Mouse (Mus musculus) large intestine, adult 2 months (tissue): ENCODE measurements around the gene Clec12a. TPM values are rescaled to one million over a fixed set of nuclear protein-coding genes. Genes with fewer than 3 reads are reported as not detected.
A peak's percentile ranks its signal among the peaks of the same experiment; 100 is the strongest.

Source experiments
- DNase-seq: peaks from one replicate; pipeline ENCODE4 v3.0.0-alpha.2; 2012; ENCODE audit warnings: low read depth, low spot score
- WGBS: fragments of 180-500 bp; shearing (Covaris S2); methylation state at CpG from one replicate; pipeline ENCODE4 v1.1.7; 2018; 5-methylcytosine and 5-hydroxymethylcytosine counted together
- polyA plus RNA-seq: library from polyadenylated mRNA; depleted of rRNA; stranded (reverse); fragments of >200 nt; gene quantifications from 2 replicates; pipeline ENCODE4 v1.2.3, GENCODE M21; 2012

Clec12a gene
- polyA plus RNA-seq, 1 experiment = 0.73 TPM

GRCm38 (mm10) chr6:129369374-129370132 is 27.1 kb downstream of the Clec12a start:
- DNase-seq = no peak
- 67% methylated on average over 7 of the region's 7 CpGs for WGBS

DNA sequence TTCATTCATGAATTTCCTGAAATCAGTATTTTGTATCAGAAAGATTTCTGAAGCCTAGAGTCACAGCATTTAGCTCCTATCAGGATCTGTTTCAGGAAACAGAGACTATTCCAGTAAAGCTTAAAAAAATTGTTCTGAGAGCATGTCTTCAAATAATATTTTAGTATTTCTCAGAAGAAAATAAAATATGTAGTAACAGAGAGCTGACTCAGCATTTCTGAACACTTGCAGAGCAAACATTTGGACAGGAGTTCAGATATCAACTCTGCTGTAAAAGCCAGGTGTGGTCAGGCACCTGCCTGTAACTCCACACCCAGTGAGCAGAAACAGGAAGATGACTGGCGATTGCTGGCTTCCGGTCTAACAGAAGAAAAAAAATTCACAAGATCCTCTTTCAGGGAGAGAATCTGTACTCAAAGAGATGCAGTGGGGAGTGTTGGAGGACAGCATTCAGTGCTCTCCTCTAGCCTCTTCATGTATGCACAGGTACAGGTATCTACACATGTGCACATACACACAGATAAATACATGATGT is 32.5 kb downstream of the Clec12a start:
- 30% methylated on average over 2 of the region's 2 CpGs for WGBS
- peak; percentile 53 for DNase-seq

GRCm38 (mm10) chr6:129380454-129380853 is 38.0 kb downstream of the Clec12a start:
- no peak for DNase-seq
- 86% methylated on average over 4 of the region's 4 CpGs for WGBS

GRCm38 (mm10) chr6:129381736-129382135 is 39.2 kb downstream of the Clec12a start:
- DNase-seq = no peak

GRCm38 (mm10) chr6:129383466-129383865 is 41.0 kb downstream of the Clec12a start:
- DNase-seq = no peak
- WGBS = 12% methylated on average over 3 of the region's 3 CpGs

More at GRCm38 (mm10) chr6:129381736-129382135, 39.2 kb downstream of the Clec12a start:
- 25% methylated on average over 1 of the region's 1 CpGs for WGBS

DNA sequence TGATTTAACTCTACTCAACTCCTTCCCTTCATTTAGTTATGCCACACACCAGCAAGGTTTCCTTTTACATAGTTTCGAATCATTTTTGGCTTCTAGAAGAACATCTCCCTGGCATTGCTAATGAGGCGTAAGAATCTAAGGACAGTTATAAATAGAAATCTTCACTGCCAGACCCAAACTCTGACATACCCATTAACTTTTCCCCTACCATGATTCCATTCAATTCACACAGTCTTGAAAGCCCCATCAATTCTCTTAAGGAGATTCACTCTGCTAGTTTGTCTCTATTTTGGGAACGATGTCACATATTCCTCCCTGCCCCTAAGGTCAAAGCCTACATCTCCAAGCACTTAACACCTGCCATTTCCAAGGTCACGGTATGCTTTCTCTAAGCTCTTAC is 42.5 kb downstream of the Clec12a start:
- WGBS = 85% methylated on average over 4 of the region's 4 CpGs
- DNase-seq = no peak

- 86% methylated on average over 2 of the region's 2 CpGs for WGBS
- no peak for DNase-seq
Observed at GRCm38 (mm10) chr6:129385774-129386173, 43.3 kb downstream of the Clec12a start, which contains the start of gene Clec12b. TSS of gene Clec12b (minus strand) at chr6:129385874.

DNA sequence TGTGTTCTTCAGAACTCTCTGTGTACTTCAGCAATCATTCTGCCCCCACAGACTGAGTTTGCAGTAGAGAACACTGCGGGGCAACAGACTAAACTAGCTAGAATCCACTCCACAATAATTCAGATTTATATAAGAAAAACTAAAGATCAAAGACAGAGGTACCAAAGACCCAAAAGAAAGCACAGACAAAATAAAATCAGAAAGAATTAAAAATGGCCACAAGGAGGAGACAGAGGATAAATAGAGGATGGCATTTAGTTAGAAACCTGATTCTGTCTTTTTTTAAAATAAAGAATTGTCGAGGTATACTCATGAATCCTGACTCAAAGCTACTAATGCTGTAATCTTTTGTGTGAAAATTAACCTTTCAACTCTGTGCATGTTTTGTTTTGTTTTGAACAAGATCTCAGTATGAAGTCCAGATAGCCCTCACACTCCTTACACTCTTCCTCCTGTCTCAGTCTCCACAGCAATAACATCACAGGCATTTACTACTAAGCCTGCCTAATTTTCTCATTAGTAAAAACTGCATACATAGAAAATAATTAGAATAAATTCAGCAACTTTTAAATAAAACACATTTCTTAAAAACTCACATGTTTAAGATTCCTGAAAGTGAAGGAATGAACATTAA is 50.7 kb downstream of the Clec12a start:
- 14% methylated on average over 2 of the region's 2 CpGs for WGBS

DNA sequence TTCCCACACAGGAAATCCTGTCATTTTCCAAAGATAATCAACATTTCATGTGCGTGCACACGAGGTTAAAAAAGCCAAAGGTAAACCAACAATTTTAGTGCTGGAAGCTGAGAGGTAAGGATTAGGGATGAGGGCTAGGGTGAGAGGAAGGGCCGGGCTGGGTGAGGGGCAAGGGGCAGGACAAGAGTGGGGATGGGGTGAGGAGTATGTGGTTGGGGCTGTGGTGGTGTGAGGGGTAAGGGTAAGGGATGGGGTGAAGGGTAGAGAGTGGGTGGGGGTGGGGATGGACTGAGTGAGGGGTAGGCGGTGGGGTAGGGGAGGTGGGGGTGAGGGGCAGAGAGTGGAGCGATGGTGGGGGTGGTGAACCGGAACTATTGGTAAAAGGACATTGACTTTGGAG is 51.2 kb downstream of the Clec12a start:
- WGBS = 76% methylated on average over 6 of the region's 6 CpGs
- no peak for DNase-seq

More for the DNA sequence above, 50.7 kb downstream of the Clec12a start:
- no peak for DNase-seq

- no peak for DNase-seq
- WGBS = 75% methylated on average over 8 of the region's 8 CpGs
Observed at GRCm38 (mm10) chr6:129396997-129397396, 54.5 kb downstream of the Clec12a start, which contains the start of gene Clec1b. TSS of gene Clec1b (plus strand) at chr6:129397297.

GRCm38 (mm10) chr6:129399945-129400344 is 57.5 kb downstream of the Clec12a start:
- WGBS = 52% methylated on average over 6 of the region's 6 CpGs
- no peak for DNase-seq

GRCm38 (mm10) chr6:129402404-129402803 is 59.9 kb downstream of the Clec12a start:
- 89% methylated on average over 2 of the region's 2 CpGs for WGBS
- no peak for DNase-seq

- no peak for DNase-seq
- 73% methylated on average over 6 of the region's 6 CpGs for WGBS
Observed at GRCm38 (mm10) chr6:129403391-129403790, 60.9 kb downstream of the Clec12a start.

DNA sequence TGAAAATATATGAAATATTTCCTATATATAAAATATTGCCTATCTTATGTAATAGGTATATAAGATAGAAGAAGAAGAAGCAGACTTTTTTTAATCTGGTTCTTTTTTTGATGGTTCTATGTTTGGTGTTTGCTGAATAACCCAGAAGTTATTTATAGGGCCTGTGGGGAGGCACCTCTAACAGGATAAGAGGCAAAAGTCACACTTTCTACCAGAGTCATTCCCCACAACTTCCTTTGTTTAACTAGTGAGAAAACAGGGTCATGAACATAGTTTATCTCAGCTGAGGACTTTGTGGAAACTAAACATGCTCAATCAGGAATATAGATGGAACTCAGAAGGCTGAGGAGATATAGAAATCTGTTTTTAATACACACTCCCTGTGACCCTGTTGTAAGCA is 63.5 kb downstream of the Clec12a start:
- no peak for DNase-seq

DNA sequence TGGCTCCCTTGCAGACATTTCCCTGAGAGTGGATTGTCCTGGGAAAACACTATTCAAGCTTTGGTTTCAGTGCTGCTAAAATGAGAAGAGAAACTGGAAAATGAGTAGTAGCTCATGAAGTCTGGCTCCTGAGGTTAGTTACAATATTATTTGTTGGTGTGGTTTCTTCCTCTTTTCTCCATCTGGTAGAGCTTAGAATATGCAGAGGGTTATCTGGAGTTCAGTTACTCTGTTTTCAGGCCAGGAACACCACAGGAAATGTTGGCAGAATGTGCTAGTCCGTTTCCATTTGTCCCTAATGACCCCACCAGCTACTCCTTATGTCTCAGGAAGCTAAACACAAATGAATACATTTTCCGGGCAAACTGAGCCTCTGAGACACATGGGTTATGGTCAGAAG is 64.8 kb downstream of the Clec12a start:
- WGBS = 57% methylated on average over 2 of the region's 2 CpGs

GRCm38 (mm10) chr6:129408562-129408961 is 66.1 kb downstream of the Clec12a start, which contains the start of gene Clec9a:
TSS of gene Clec9a (plus strand) at chr6:129408862.
- WGBS = 90% methylated on average over 2 of the region's 2 CpGs
- DNase-seq = no peak

More for the DNA sequence above, 64.8 kb downstream of the Clec12a start:
- DNase-seq = no peak

GRCm38 (mm10) chr6:129414177-129414576 is 71.7 kb downstream of the Clec12a start:
- WGBS = 79% methylated on average over 1 of the region's 1 CpGs

More at GRCm38 (mm10) chr6:129414177-129414576, 71.7 kb downstream of the Clec12a start:
- DNase-seq = no peak
